Mouse (Mus musculus): Measurements from ENCODE around the gene Cdc42. TPM values are rescaled to one million over a fixed set of nuclear protein-coding genes. Genes with fewer than 3 reads are reported as not detected.
A peak's percentile ranks its signal among the peaks of the same experiment; 100 is the strongest.

The Cdc42 gene
- polyA plus RNA-seq, 1 experiment from 2014 or later: 841 TPM

- H3K4me3 ChIP-seq: no peak overlapping the region
- no peak overlapping the region for H3K9ac ChIP-seq
- H3K27ac ChIP-seq: no peak overlapping the region
- H3K9me3 ChIP-seq: no peaks in the 10 kb centered on the region
- H3K4me2 ChIP-seq: no peak overlapping the region
- H3K4me1 ChIP-seq (replicated peaks): 0 out of 2 replicates have a peak, but pooled peaks cover 5% of the 10 kb centered on the region
- 38% methylated on average over 15 of the region's 16 CpGs for WGBS
- H3K27me3 ChIP-seq: no peaks in the 10 kb centered on the region
- no peak for ATAC-seq (ENCODE audit: low FRiP score)
- no peaks in the 10 kb centered on the region for H3K36me3 ChIP-seq
These were observed 23.4 kb upstream of the Cdc42 start for GRCm38 (mm10) chr4:137380702-137381605.

DNA sequence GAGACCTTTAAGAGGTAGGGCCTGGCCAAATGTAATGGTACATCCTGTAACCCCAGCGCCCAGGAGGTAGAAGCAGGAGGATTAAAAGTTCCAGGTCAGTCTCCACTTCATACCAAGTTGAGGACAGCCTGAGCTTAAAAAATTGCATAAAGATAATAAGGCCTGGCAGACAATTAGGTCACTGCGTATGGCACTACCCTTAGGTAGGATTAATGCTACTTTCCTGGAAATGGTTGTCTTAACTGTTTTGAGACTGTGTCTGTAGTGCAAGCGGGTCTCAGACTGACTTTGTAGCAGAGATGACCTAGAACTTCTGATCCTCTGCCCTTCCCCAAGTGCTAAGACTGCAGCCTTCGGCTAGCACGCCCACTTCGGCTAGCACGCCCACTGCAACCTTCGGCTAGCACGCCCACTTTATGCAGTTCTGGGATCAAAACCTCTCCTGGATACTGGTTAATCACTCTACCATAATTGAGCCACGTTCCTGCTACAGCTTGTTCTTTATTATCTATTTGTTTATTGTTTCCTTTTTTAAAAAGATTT is 22.3 kb upstream of the Cdc42 start:
- Histone ChIP-seq H3K4me1 (replicated peaks) (0 out of 2 replicates have a peak, but pooled peaks cover 5% of the 10 kb centered on the region), H3K4me3 (no peak overlapping the region), H3K4me2 (no peak overlapping the region), H3K27me3 (no peaks in the 10 kb centered on the region), H3K9me3 (no peaks in the 10 kb centered on the region), H3K9ac (no peak overlapping the region), H3K36me3 (no peaks in the 10 kb centered on the region), H3K27ac (no peak overlapping the region)
- WGBS: 90% methylated on average over 10 of the region's 10 CpGs
- ATAC-seq (ENCODE audit: low FRiP score): no peak

- WGBS: 91% methylated on average over 3 of the region's 3 CpGs
These were observed 21.6 kb upstream of the Cdc42 start for GRCm38 (mm10) chr4:137379085-137379484.

GRCm38 (mm10) chr4:137377526-137378304 is 20.2 kb upstream of the Cdc42 start:
- Histone ChIP-seq H3K4me3 (no peak overlapping the region), H3K4me2 (no peak overlapping the region), H3K36me3 (no peaks in the 10 kb centered on the region), H3K4me1 (replicated peaks) (0 out of 2 replicates have a peak, but pooled peaks cover 5% of the 10 kb centered on the region), H3K27me3 (no peaks in the 10 kb centered on the region), H3K9me3 (no peaks in the 10 kb centered on the region), H3K27ac (no peak overlapping the region), H3K9ac (no peak overlapping the region)
- 82% methylated on average over 4 of the region's 4 CpGs for WGBS
- ATAC-seq (ENCODE audit: low FRiP score): no peak

More at GRCm38 (mm10) chr4:137379085-137379484, 21.6 kb upstream of the Cdc42 start:
- Histone ChIP-seq H3K4me1 (replicated peaks) (0 out of 2 replicates have a peak, but pooled peaks cover 5% of the 10 kb centered on the region), H3K27me3 (no peaks in the 10 kb centered on the region), H3K4me2 (no peak overlapping the region), H3K9ac (no peak overlapping the region), H3K27ac (no peak overlapping the region), H3K9me3 (no peaks in the 10 kb centered on the region), H3K4me3 (no peak overlapping the region), H3K36me3 (no peaks in the 10 kb centered on the region)
- ATAC-seq (ENCODE audit: low FRiP score): no peak

DNA sequence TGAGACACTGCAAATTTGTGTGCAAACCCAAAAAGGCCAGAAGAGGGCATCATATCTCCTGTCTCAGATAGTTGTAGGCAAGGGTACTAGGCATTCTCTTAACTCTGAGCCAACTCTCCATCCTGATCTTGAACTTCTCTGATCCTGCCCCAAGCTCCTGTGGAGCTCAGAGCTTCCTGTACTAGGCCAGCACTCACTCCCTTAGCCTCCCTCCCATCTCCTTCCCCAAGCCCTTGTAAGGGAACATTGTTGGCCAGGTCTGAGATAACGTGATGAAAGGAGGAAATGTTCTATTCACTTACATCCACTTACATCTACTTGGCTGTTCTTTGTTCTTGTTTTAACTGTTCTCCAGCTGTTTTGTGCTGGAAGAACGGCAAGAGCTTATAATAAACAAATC is 19.3 kb upstream of the Cdc42 start:
- Histone ChIP-seq H3K27me3 (no peaks in the 10 kb centered on the region), H3K4me2 (no peak overlapping the region), H3K4me3 (no peak overlapping the region), H3K36me3 (no peaks in the 10 kb centered on the region), H3K9me3 (no peaks in the 10 kb centered on the region), H3K9ac (no peak overlapping the region), H3K27ac (no peak overlapping the region), H3K4me1 (replicated peaks) (0 out of 2 replicates have a peak, but pooled peaks cover 5% of the 10 kb centered on the region)
- no peak for ATAC-seq (ENCODE audit: low FRiP score)
- 75% methylated on average over 2 of the region's 2 CpGs for WGBS

DNA sequence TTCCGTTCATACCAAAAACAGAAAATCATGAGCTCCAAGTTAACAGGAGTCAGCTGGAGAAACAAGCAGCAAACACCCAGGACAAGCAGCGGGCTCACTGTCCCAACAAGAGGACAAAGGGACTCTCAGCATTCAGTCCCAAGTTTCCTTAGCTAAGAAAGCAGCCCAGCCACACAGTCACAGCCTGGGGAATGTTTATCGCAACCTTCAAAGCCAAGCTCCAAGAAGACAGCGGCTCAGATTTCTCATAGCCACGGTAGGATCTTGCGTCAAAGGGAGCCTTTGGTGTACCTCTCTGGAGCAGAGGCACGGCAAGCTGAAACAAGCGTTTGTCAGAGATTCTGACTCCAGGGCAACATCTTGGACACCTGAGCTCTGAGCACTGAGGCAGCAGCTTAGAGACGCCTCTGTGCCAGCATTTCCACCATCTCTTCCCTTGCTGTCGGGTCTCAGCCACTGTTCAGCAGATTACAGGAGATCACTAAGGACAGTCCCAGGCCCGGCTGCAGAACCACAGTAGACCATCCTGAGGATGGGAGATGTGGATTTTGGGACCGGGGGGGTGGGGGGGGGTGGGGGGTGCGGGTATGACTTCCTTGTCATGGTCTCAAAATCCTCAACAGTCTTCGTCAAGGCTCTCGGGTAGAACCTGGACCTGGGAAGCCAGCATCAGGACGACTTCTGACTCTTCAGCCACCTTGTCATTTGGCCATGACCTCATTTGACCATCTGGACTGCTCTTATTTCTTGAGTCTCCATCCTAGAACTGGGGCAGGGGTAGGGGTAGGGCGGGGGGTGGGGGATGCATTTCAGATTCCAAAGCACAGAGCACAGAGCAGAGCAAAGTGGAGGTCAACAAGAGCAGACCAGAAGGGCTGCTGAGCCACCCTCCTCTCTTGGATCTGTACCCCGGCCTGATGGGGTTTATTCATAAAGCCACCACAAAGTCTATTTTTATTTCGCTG is 18.1 kb upstream of the Cdc42 start:
- ATAC-seq (ENCODE audit: low FRiP score): no peak
- H3K9me3 ChIP-seq: no peaks in the 10 kb centered on the region
- H3K4me2 ChIP-seq: no peak overlapping the region
- H3K4me3 ChIP-seq: no peak overlapping the region
- WGBS: 63% methylated on average over 19 of the region's 19 CpGs
- no peaks in the 10 kb centered on the region for H3K27me3 ChIP-seq
- no peaks in the 10 kb centered on the region for H3K36me3 ChIP-seq
- 0 out of 2 replicates have a peak overlapping the region, but pooled peaks have one; percentile 35 for H3K9ac ChIP-seq
- peak overlapping the region; percentile 55 for H3K27ac ChIP-seq
- H3K4me1 ChIP-seq (replicated peaks): peaks cover 1% of the 10 kb centered on the region

- Histone ChIP-seq H3K36me3 (no peaks in the 10 kb centered on the region), H3K4me3 (no peak overlapping the region), H3K9ac (no peak overlapping the region), H3K27ac (no peak overlapping the region), H3K27me3 (no peaks in the 10 kb centered on the region), H3K9me3 (no peaks in the 10 kb centered on the region), H3K4me1 (replicated peaks) (peaks cover 11% of the 10 kb centered on the region), H3K4me2 (no peak overlapping the region)
- ATAC-seq (ENCODE audit: low FRiP score): no peak
- WGBS: 57% methylated on average over 6 of the region's 6 CpGs
These were observed 16.2 kb upstream of the Cdc42 start for GRCm38 (mm10) chr4:137373711-137374110.

GRCm38 (mm10) chr4:137371596-137372523 is 14.3 kb upstream of the Cdc42 start:
- no peaks in the 10 kb centered on the region for H3K27me3 ChIP-seq
- no peak overlapping the region for H3K4me2 ChIP-seq
- H3K27ac ChIP-seq: no peak overlapping the region
- no peak overlapping the region for H3K4me3 ChIP-seq
- H3K36me3 ChIP-seq: no peaks in the 10 kb centered on the region
- no peak overlapping the region for H3K9ac ChIP-seq
- ATAC-seq (ENCODE audit: low FRiP score): no peak
- peaks cover 11% of the 10 kb centered on the region for H3K4me1 ChIP-seq (replicated peaks)
- WGBS: 85% methylated on average over 16 of the region's 16 CpGs
- H3K9me3 ChIP-seq: no peaks in the 10 kb centered on the region

DNA sequence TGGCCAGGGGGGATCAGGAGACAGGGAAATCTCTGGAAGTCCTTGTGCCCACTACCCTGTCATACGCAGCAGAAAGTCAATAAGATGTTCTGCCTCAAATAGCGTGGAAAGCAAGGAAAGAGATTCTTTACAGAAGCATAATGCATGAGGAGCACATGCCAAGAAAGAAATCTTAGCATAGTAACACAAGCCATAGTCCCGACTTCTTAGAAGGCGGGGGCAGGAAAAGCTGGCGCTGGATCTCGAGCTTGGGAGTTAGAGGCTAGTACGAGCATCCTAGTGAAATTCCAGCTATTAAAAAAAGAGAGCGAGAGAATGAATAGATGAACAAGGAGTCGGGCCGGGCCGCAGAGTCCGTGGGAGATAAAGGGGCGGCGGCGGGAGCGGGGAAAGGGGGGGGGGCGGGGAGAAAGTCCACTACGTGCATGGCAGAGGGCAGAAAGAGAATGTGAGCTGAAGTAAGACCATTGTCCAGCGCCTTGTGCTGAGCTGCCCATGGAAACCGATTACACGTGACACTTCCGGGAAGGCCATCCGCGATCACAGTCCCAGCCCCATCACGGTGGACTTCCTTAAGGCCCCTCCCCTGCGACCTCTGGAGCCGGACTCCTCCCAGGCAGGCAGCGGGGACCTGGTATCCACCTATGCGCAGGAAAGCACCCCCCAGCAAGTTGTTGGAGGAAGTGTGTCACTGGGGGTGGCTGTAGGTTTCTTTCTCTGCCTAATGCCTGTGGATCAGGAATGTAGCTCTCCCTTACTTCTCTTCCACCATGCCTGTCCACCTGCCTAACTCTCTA is 12.6 kb upstream of the Cdc42 start:
- 8% methylated on average over 28 of the region's 29 CpGs for WGBS
- ATAC-seq (ENCODE audit: low FRiP score): no peak
- Histone ChIP-seq H3K4me2 (peak overlapping the region; percentile 53), H3K27ac (peak overlapping the region; percentile 36), H3K4me3 (peak overlapping the region; percentile 36), H3K4me1 (replicated peaks) (peaks cover 11% of the 10 kb centered on the region), H3K36me3 (no peaks in the 10 kb centered on the region), H3K9ac (peak overlapping the region; percentile 63), H3K27me3 (no peaks in the 10 kb centered on the region), H3K9me3 (no peaks in the 10 kb centered on the region)

DNA sequence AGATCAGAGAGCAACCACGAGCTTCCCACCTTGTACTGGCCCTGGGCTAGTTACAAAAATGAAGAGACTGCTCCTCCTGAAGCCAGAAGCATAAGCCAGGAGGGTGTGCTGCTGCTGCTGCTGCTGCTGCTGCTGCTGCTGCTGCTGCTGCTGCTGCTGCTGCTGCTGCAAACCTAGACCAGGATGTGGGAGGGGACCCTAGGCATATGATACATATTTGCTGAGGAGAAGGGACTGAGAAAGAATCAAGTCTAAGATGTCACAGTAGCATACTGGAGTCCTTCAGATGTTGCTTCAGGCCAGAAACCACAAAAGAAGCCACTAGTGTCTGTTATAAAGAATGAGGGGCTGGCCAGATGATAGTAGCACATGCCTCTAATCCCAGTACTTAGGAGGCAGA is 10.7 kb upstream of the Cdc42 start:
- H3K4me3 ChIP-seq: no peak overlapping the region
- no peak overlapping the region for H3K27ac ChIP-seq
- no peaks in the 10 kb centered on the region for H3K36me3 ChIP-seq
- no peak for ATAC-seq (ENCODE audit: low FRiP score)
- no peak overlapping the region for H3K9ac ChIP-seq
- H3K4me2 ChIP-seq: no peak overlapping the region
- no peaks in the 10 kb centered on the region for H3K9me3 ChIP-seq
- 22% methylated on average over 1 of the region's 1 CpGs for WGBS
- H3K4me1 ChIP-seq (replicated peaks): peaks cover 11% of the 10 kb centered on the region
- H3K27me3 ChIP-seq: no peaks in the 10 kb centered on the region
